Mouse (Mus musculus) kidney, embryonic 14.5 days (tissue): ENCODE measurements around the gene Selenoi. TPM values are rescaled to one million over a fixed set of nuclear protein-coding genes. Genes with fewer than 3 reads are reported as not detected.
A peak's percentile ranks its signal among the peaks of the same experiment; 100 is the strongest.

ENCODE experiments used
- ATAC-seq: fragments of 200-750 bp; cut with Nextera tagmentation; 2 replicates; pipeline ENCODE4 v1.8.0; 2017; ENCODE audit warnings: moderate number of reproducible peaks, mild to moderate bottlenecking, moderate TSS enrichment, moderate library complexity; ENCODE audit not compliant: low FRiP score, low TSS enrichment
- H3K27ac ChIP-seq: fragments of 300-500 bp; sonication (generic); 2 replicates; pipeline ENCODE4 v1.5.1; 2014; ENCODE audit warnings: low read depth, mild to moderate bottlenecking, low read length, moderate library complexity, mixed read lengths
- H3K27me3 ChIP-seq: fragments of 300-500 bp; sonication (generic); 2 replicates; pipeline ENCODE4 v1.6.1; 2014; ENCODE audit warnings: mild to moderate bottlenecking, low read length; ENCODE audit not compliant: control insufficient read depth, insufficient read depth
- H3K36me3 ChIP-seq: fragments of 300-500 bp; sonication (generic); 2 replicates; pipeline ENCODE4 v1.6.1; 2014; ENCODE audit warnings: low read length, mixed read lengths; ENCODE audit not compliant: control insufficient read depth, insufficient read depth
- H3K4me1 ChIP-seq: fragments of 300-500 bp; sonication (generic); 2 replicates; pipeline ENCODE4 v1.6.1; 2014; ENCODE audit warnings: low read length, mixed read lengths; ENCODE audit not compliant: control insufficient read depth, insufficient read depth
- H3K4me2 ChIP-seq: fragments of 300-500 bp; sonication (generic); replicated peaks from 2 replicates; pipeline ENCODE4 v1.6.1; 2014; ENCODE audit warnings: low read depth, mild to moderate bottlenecking, low read length
- H3K4me3 ChIP-seq: fragments of 300-500 bp; sonication (generic); 2 replicates; pipeline ENCODE4 v1.5.1; 2014; ENCODE audit warnings: mild to moderate bottlenecking, low read length
- H3K9ac ChIP-seq: fragments of 300-500 bp; sonication (generic); 2 replicates; pipeline ENCODE4 v1.6.1; 2014; ENCODE audit warnings: low read depth, mild to moderate bottlenecking, low read length, moderate library complexity
- H3K9me3 ChIP-seq: fragments of 300-500 bp; sonication (generic); 2 replicates; pipeline ENCODE4 v1.6.1; 2016; ENCODE audit warnings: low read length; ENCODE audit not compliant: control insufficient read depth
- WGBS: fragments of 180-500 bp; shearing (Covaris S2); extraction: QIAGEN DNeasy Blood & Tissue Kit; methylation state at CpG from one replicate; pipeline ENCODE4 v1.1.7; 2014; 5-methylcytosine and 5-hydroxymethylcytosine counted together
- polyA plus RNA-seq: library from polyadenylated mRNA; unstranded; fragments of >200 nt; fragmentation: Nextera tagmentation; extraction: Ambion mirVana; gene quantifications from 2 replicates; pipeline ENCODE4 v1.2.1, GENCODE M21; 2014

Gene Selenoi
- polyA plus RNA-seq, 1 experiment from 2014 or later = 19.1 TPM

GRCm38 (mm10) chr5:30222681-30223080 is 9.7 kb upstream of the Selenoi start:
- 98% methylated on average over 8 of the region's 8 CpGs for WGBS
- Histone ChIP-seq H3K27me3 (no peaks in the 10 kb centered on the region), H3K36me3 (no peaks in the 10 kb centered on the region), H3K9me3 (no peaks in the 10 kb centered on the region), H3K4me1 (no peaks in the 10 kb centered on the region), H3K9ac (no peak overlapping the region), H3K4me3 (no peak overlapping the region), H3K4me2 (no peak overlapping the region), H3K27ac (no peak overlapping the region)
- ATAC-seq = no peak

- Histone ChIP-seq H3K4me3 (no peak overlapping the region), H3K27ac (no peak overlapping the region), H3K9ac (no peak overlapping the region), H3K9me3 (peaks cover 7% of the 10 kb centered on the region; the same call in 1 of the 2 replicates), H3K27me3 (no peaks in the 10 kb centered on the region), H3K36me3 (peaks cover 4% of the 10 kb centered on the region; the same call in 1 of the 2 replicates), H3K4me2 (no peak overlapping the region), H3K4me1 (peaks cover 6% of the 10 kb centered on the region; the same call in 1 of the 2 replicates)
- 86% methylated on average over 4 of the region's 4 CpGs for WGBS
- no peak for ATAC-seq
These were observed 1.5 kb upstream of the Selenoi start for GRCm38 (mm10) chr5:30230901-30231300.

GRCm38 (mm10) chr5:30231891-30232270 is 500 bp upstream of the Selenoi start:
- peak overlapping the region; percentile 65; the same call in 1 of the 2 replicates for H3K9ac ChIP-seq
- peaks cover 6% of the 10 kb centered on the region; the same call in 1 of the 2 replicates for H3K4me1 ChIP-seq
- peak overlapping the region; percentile 83 for H3K4me3 ChIP-seq
- peaks cover 7% of the 10 kb centered on the region; the same call in 1 of the 2 replicates for H3K9me3 ChIP-seq
- no peaks in the 10 kb centered on the region for H3K27me3 ChIP-seq
- H3K36me3 ChIP-seq = peaks cover 4% of the 10 kb centered on the region; the same call in 1 of the 2 replicates
- ATAC-seq = no peak
- H3K4me2 ChIP-seq = peak overlapping the region; percentile 82
- WGBS = 35% methylated on average over 16 of the region's 16 CpGs
- H3K27ac ChIP-seq = peak overlapping the region; percentile 26

- Histone ChIP-seq H3K4me3 (peak overlapping the region; percentile 83), H3K4me2 (peak overlapping the region; percentile 82), H3K9ac (peak overlapping the region; percentile 79), H3K27me3 (no peaks in the 10 kb centered on the region), H3K4me1 (peaks cover 6% of the 10 kb centered on the region; the same call in 1 of the 2 replicates), H3K27ac (peak overlapping the region; percentile 85), H3K9me3 (peaks cover 7% of the 10 kb centered on the region; the same call in 1 of the 2 replicates), H3K36me3 (peaks cover 4% of the 10 kb centered on the region; the same call in 1 of the 2 replicates)
- ATAC-seq = no peak
- WGBS = 1% methylated on average over 15 of the region's 15 CpGs
These were observed 661 bp downstream of the Selenoi start for GRCm38 (mm10) chr5:30233042-30233441.

- H3K9me3 ChIP-seq = peaks cover 7% of the 10 kb centered on the region; the same call in 1 of the 2 replicates
- peaks cover 4% of the 10 kb centered on the region; the same call in 1 of the 2 replicates for H3K36me3 ChIP-seq
- H3K4me1 ChIP-seq = peaks cover 6% of the 10 kb centered on the region; the same call in 1 of the 2 replicates
- H3K4me3 ChIP-seq = no peak overlapping the region; the same call in 1 of the 2 replicates
- H3K9ac ChIP-seq = no peak overlapping the region
- H3K27me3 ChIP-seq = no peaks in the 10 kb centered on the region
- no peak overlapping the region for H3K27ac ChIP-seq
- ATAC-seq = no peak
- WGBS = 63% methylated on average over 8 of the region's 8 CpGs
- peak overlapping the region; percentile 82 for H3K4me2 ChIP-seq
These were observed 1.6 kb downstream of the Selenoi start for GRCm38 (mm10) chr5:30233979-30234378.

- H3K27ac ChIP-seq = no peak overlapping the region
- ATAC-seq = no peak
- H3K9ac ChIP-seq = no peak overlapping the region
- no peaks in the 10 kb centered on the region for H3K27me3 ChIP-seq
- H3K36me3 ChIP-seq = no peaks in the 10 kb centered on the region
- H3K4me1 ChIP-seq = peaks cover 6% of the 10 kb centered on the region; the same call in 1 of the 2 replicates
- WGBS = 92% methylated on average over 2 of the region's 2 CpGs
- H3K4me2 ChIP-seq = no peak overlapping the region
- H3K9me3 ChIP-seq = peaks cover under 1% of the 10 kb centered on the region; the same call in 1 of the 2 replicates
- no peak overlapping the region for H3K4me3 ChIP-seq
These were observed 3.3 kb downstream of the Selenoi start for GRCm38 (mm10) chr5:30235641-30236126.

GRCm38 (mm10) chr5:30238533-30238932 is 6.2 kb downstream of the Selenoi start:
- whole genome bisulfite sequencing = 95% methylated on average over 5 of the region's 5 CpGs
- H3K9me3 ChIP-seq = no peaks in the 10 kb centered on the region; the same call in 1 of the 2 replicates
- H3K9ac ChIP-seq = no peak overlapping the region
- H3K4me3 ChIP-seq = no peak overlapping the region
- H3K36me3 ChIP-seq = no peaks in the 10 kb centered on the region
- no peaks in the 10 kb centered on the region for H3K27me3 ChIP-seq
- no peak for ATAC-seq
- no peak overlapping the region for H3K27ac ChIP-seq
- H3K4me1 ChIP-seq = peaks cover 9% of the 10 kb centered on the region; the same call in 1 of the 2 replicates
- no peak overlapping the region for H3K4me2 ChIP-seq

- 84% methylated on average over 7 of the region's 7 CpGs for WGBS
- ATAC-seq = no peak
- no peak overlapping the region for H3K27ac ChIP-seq
- H3K4me3 ChIP-seq = no peak overlapping the region
- H3K4me2 ChIP-seq = no peak overlapping the region
- no peaks in the 10 kb centered on the region for H3K27me3 ChIP-seq
- H3K9me3 ChIP-seq = no peaks in the 10 kb centered on the region; the same call in 1 of the 2 replicates
- no peaks in the 10 kb centered on the region for H3K36me3 ChIP-seq
- H3K9ac ChIP-seq = no peak overlapping the region
- 0 out of 2 replicates have a peak, but pooled peaks cover 14% of the 10 kb centered on the region for H3K4me1 ChIP-seq
These were observed 8.2 kb downstream of the Selenoi start for GRCm38 (mm10) chr5:30240552-30240951.

- no peak overlapping the region for H3K27ac ChIP-seq
- WGBS = 21% methylated on average over 1 of the region's 1 CpGs
- 0 out of 2 replicates have a peak, but pooled peaks cover 14% of the 10 kb centered on the region for H3K4me1 ChIP-seq
- no peak overlapping the region for H3K9ac ChIP-seq
- H3K4me2 ChIP-seq = no peak overlapping the region
- peak; percentile 52; the same call in 1 of the 2 replicates for ATAC-seq
- no peak overlapping the region for H3K4me3 ChIP-seq
- H3K36me3 ChIP-seq = no peaks in the 10 kb centered on the region
- no peaks in the 10 kb centered on the region for H3K27me3 ChIP-seq
- H3K9me3 ChIP-seq = no peaks in the 10 kb centered on the region; the same call in 1 of the 2 replicates
These were observed 10.0 kb downstream of the Selenoi start for GRCm38 (mm10) chr5:30242410-30242809.
